Mouse (Mus musculus): Measurements from ENCODE around the gene Zcchc2. TPM values are rescaled to one million over a fixed set of nuclear protein-coding genes. Genes with fewer than 3 reads are reported as not detected.

Zcchc2 gene
- polyA plus RNA-seq, 1 experiment from 2014 or later: 3.4 TPM

- Histone ChIP-seq H3K9ac (ENCODE audit: low read depth, low read length) (no peak overlapping the region), H3K36me3 (ENCODE audit: control insufficient read depth, insufficient read depth, low read length) (no peaks in the 10 kb centered on the region), H3K4me2 (ENCODE audit: low read length) (no peak overlapping the region), H3K4me1 (ENCODE audit: control insufficient read depth, insufficient read depth, low read length) (no peaks in the 10 kb centered on the region), H3K27me3 (ENCODE audit: control insufficient read depth, insufficient read depth, low read depth, low read length) (no peaks in the 10 kb centered on the region), H3K27ac (ENCODE audit: low read length) (no peak overlapping the region), H3K4me3 (ENCODE audit: low read depth, low read length) (no peak overlapping the region), H3K9me3 (replicated peaks; ENCODE audit: control insufficient read depth, low read length, poor library complexity, severe bottlenecking) (no peaks in the 10 kb centered on the region)
- 76% methylated on average over 6 of the region's 6 CpGs for WGBS
- no peak for ATAC-seq
Observed at GRCm38 (mm10) chr1:105982496-105983364, 7.5 kb upstream of the Zcchc2 start.

- Histone ChIP-seq H3K36me3 (ENCODE audit: control insufficient read depth, insufficient read depth, low read length) (no peaks in the 10 kb centered on the region), H3K4me1 (ENCODE audit: control insufficient read depth, insufficient read depth, low read length) (no peaks in the 10 kb centered on the region), H3K27me3 (ENCODE audit: control insufficient read depth, insufficient read depth, low read depth, low read length) (no peaks in the 10 kb centered on the region), H3K4me3 (ENCODE audit: low read depth, low read length) (no peak overlapping the region), H3K9ac (ENCODE audit: low read depth, low read length) (no peak overlapping the region), H3K27ac (ENCODE audit: low read length) (no peak overlapping the region), H3K4me2 (ENCODE audit: low read length) (no peak overlapping the region), H3K9me3 (replicated peaks; ENCODE audit: control insufficient read depth, low read length, poor library complexity, severe bottlenecking) (no peaks in the 10 kb centered on the region)
- 96% methylated on average over 3 of the region's 3 CpGs for WGBS
- ATAC-seq: no peak
Observed at GRCm38 (mm10) chr1:105984172-105984571, 6.0 kb upstream of the Zcchc2 start.

GRCm38 (mm10) chr1:105988171-105988570 lies 2.0 kb upstream of the Zcchc2 start:
- 80% methylated on average over 3 of the region's 3 CpGs for WGBS
- no peak overlapping the region for H3K4me2 ChIP-seq (ENCODE audit: low read length)
- H3K36me3 ChIP-seq (ENCODE audit: control insufficient read depth, insufficient read depth, low read length): no peaks in the 10 kb centered on the region
- no peak overlapping the region for H3K27ac ChIP-seq (ENCODE audit: low read length)
- peaks cover 18% of the 10 kb centered on the region for H3K4me1 ChIP-seq (ENCODE audit: control insufficient read depth, insufficient read depth, low read length)
- no peak overlapping the region for H3K9ac ChIP-seq (ENCODE audit: low read depth, low read length)
- no peaks in the 10 kb centered on the region for H3K9me3 ChIP-seq (replicated peaks; ENCODE audit: control insufficient read depth, low read length, poor library complexity, severe bottlenecking)
- no peak overlapping the region for H3K4me3 ChIP-seq (ENCODE audit: low read depth, low read length)
- ATAC-seq: no peak
- H3K27me3 ChIP-seq (ENCODE audit: control insufficient read depth, insufficient read depth, low read depth, low read length): no peaks in the 10 kb centered on the region

- Histone ChIP-seq H3K4me1 (ENCODE audit: control insufficient read depth, insufficient read depth, low read length) (peaks cover 20% of the 10 kb centered on the region), H3K9ac (ENCODE audit: low read depth, low read length) (no peak overlapping the region), H3K4me3 (ENCODE audit: low read depth, low read length) (peak overlapping the region; percentile 85), H3K9me3 (replicated peaks; ENCODE audit: control insufficient read depth, low read length, poor library complexity, severe bottlenecking) (no peaks in the 10 kb centered on the region), H3K4me2 (ENCODE audit: low read length) (peak overlapping the region; percentile 95), H3K27ac (ENCODE audit: low read length) (no peak overlapping the region), H3K36me3 (ENCODE audit: control insufficient read depth, insufficient read depth, low read length) (no peaks in the 10 kb centered on the region), H3K27me3 (ENCODE audit: control insufficient read depth, insufficient read depth, low read depth, low read length) (no peaks in the 10 kb centered on the region)
- WGBS: 77% methylated on average over 14 of the region's 14 CpGs
- ATAC-seq: no peak
Observed at GRCm38 (mm10) chr1:105988903-105989639, 1.1 kb upstream of the Zcchc2 start.

GRCm38 (mm10) chr1:105989640-105989984 lies 594 bp upstream of the Zcchc2 start:
- under 1% methylated on average over 13 of the region's 13 CpGs for WGBS

GRCm38 (mm10) chr1:105990911-105991761 lies 930 bp downstream of the Zcchc2 start:
- Histone ChIP-seq H3K4me3 (ENCODE audit: low read depth, low read length) (peak overlapping the region; percentile 85), H3K27ac (ENCODE audit: low read length) (peak overlapping the region; percentile 96), H3K4me2 (ENCODE audit: low read length) (peak overlapping the region; percentile 98), H3K9me3 (replicated peaks; ENCODE audit: control insufficient read depth, low read length, poor library complexity, severe bottlenecking) (no peaks in the 10 kb centered on the region), H3K9ac (ENCODE audit: low read depth, low read length) (peak overlapping the region; percentile 92), H3K4me1 (ENCODE audit: control insufficient read depth, insufficient read depth, low read length) (peaks cover 23% of the 10 kb centered on the region), H3K36me3 (ENCODE audit: control insufficient read depth, insufficient read depth, low read length) (no peaks in the 10 kb centered on the region), H3K27me3 (ENCODE audit: control insufficient read depth, insufficient read depth, low read depth, low read length) (no peaks in the 10 kb centered on the region)
- peak; percentile 44 for ATAC-seq
- under 1% methylated on average over 103 of the region's 104 CpGs for WGBS

More at GRCm38 (mm10) chr1:105989640-105989984, 594 bp upstream of the Zcchc2 start:
- H3K4me2 ChIP-seq (ENCODE audit: low read length): peak overlapping the region; percentile 95
- ATAC-seq: peak; percentile 9
- no peaks in the 10 kb centered on the region for H3K27me3 ChIP-seq (ENCODE audit: control insufficient read depth, insufficient read depth, low read depth, low read length)
- no peaks in the 10 kb centered on the region for H3K9me3 ChIP-seq (replicated peaks; ENCODE audit: control insufficient read depth, low read length, poor library complexity, severe bottlenecking)
- H3K4me1 ChIP-seq (ENCODE audit: control insufficient read depth, insufficient read depth, low read length): peaks cover 23% of the 10 kb centered on the region
- no peaks in the 10 kb centered on the region for H3K36me3 ChIP-seq (ENCODE audit: control insufficient read depth, insufficient read depth, low read length)
- no peak overlapping the region for H3K27ac ChIP-seq (ENCODE audit: low read length)
- peak overlapping the region; percentile 85 for H3K4me3 ChIP-seq (ENCODE audit: low read depth, low read length)
- H3K9ac ChIP-seq (ENCODE audit: low read depth, low read length): peak overlapping the region; percentile 66

GRCm38 (mm10) chr1:105991931-105992837 lies 2.0 kb downstream of the Zcchc2 start:
- peak overlapping the region; percentile 85 for H3K4me3 ChIP-seq (ENCODE audit: low read depth, low read length)
- peak overlapping the region; percentile 98 for H3K4me2 ChIP-seq (ENCODE audit: low read length)
- no peaks in the 10 kb centered on the region for H3K27me3 ChIP-seq (ENCODE audit: control insufficient read depth, insufficient read depth, low read depth, low read length)
- 29% methylated on average over 17 of the region's 17 CpGs for WGBS
- H3K9me3 ChIP-seq (replicated peaks; ENCODE audit: control insufficient read depth, low read length, poor library complexity, severe bottlenecking): no peaks in the 10 kb centered on the region
- ATAC-seq: no peak
- H3K27ac ChIP-seq (ENCODE audit: low read length): peak overlapping the region; percentile 96; the same call in 1 of the 2 replicates
- peak overlapping the region; percentile 92 for H3K9ac ChIP-seq (ENCODE audit: low read depth, low read length)
- H3K4me1 ChIP-seq (ENCODE audit: control insufficient read depth, insufficient read depth, low read length): peaks cover 23% of the 10 kb centered on the region
- H3K36me3 ChIP-seq (ENCODE audit: control insufficient read depth, insufficient read depth, low read length): no peaks in the 10 kb centered on the region

- Histone ChIP-seq H3K4me2 (ENCODE audit: low read length) (peak overlapping the region; percentile 98), H3K4me1 (ENCODE audit: control insufficient read depth, insufficient read depth, low read length) (peaks cover 23% of the 10 kb centered on the region), H3K9me3 (replicated peaks; ENCODE audit: control insufficient read depth, low read length, poor library complexity, severe bottlenecking) (no peaks in the 10 kb centered on the region), H3K4me3 (ENCODE audit: low read depth, low read length) (peak overlapping the region; percentile 61), H3K36me3 (ENCODE audit: control insufficient read depth, insufficient read depth, low read length) (no peaks in the 10 kb centered on the region), H3K27ac (ENCODE audit: low read length) (no peak overlapping the region), H3K27me3 (ENCODE audit: control insufficient read depth, insufficient read depth, low read depth, low read length) (no peaks in the 10 kb centered on the region), H3K9ac (ENCODE audit: low read depth, low read length) (peak overlapping the region; percentile 66)
- WGBS: 3% methylated on average over 7 of the region's 7 CpGs
- ATAC-seq: no peak
Observed at GRCm38 (mm10) chr1:105993196-105993595, 3.0 kb downstream of the Zcchc2 start.
